Mouse (Mus musculus): ENCODE data around the gene Gm5741. TPM values are rescaled to one million over a fixed set of nuclear protein-coding genes. Genes with fewer than 3 reads are reported as not detected.
A peak's percentile ranks its signal among the peaks of the same experiment; 100 is the strongest.

The Gm5741 gene
- polyA plus RNA-seq, 1 experiment from 2014 or later, result 0.86 TPM

DNA sequence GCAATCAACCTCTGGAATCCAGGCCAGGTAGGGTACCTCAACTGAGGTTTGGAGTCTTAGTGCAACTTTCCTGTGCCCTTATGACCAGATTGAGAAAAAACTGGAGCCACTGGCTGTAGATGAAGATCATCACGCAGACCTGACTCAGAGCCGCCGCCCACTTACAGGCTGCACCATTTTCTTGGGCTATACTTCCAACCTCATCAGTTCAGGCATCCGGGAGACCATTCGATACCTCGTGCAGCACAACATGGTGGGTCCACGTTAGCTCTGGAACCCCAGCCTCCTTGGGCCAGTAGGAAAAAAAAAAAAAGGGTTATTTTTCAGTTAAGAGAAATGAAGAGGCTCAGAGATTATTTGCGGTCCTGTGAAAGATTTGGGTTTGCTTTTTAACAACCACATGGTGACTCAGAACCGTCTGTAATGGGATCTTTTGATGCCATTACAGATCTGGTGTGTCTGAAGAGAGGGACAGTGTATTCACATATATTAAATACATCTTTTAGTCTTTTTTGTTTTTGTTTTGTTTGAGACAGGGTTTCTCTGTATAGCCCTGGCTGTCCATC lies 4.7 kb upstream of the Gm5741 start:
- peaks cover 14% of the 10 kb centered on the region; the same call in 1 of the 2 replicates for H3K4me1 ChIP-seq
- no peak for ATAC-seq (ENCODE audit: insufficient read depth, low FRiP score, low read depth)
- H3K9ac ChIP-seq, result peak overlapping the region; percentile 89; the same call in 1 of the 2 replicates
- H3K27me3 ChIP-seq (replicated peaks), result no peaks in the 10 kb centered on the region
- peaks cover 35% of the 10 kb centered on the region for H3K36me3 ChIP-seq
- 35% methylated on average over 9 of the region's 9 CpGs for WGBS
- peak overlapping the region; percentile 98 for H3K4me3 ChIP-seq (replicated peaks)
- H3K27ac ChIP-seq, result peak overlapping the region; percentile 99
- peak overlapping the region; percentile 88 for H3K4me2 ChIP-seq
- H3K9me3 ChIP-seq, result no peaks in the 10 kb centered on the region

DNA sequence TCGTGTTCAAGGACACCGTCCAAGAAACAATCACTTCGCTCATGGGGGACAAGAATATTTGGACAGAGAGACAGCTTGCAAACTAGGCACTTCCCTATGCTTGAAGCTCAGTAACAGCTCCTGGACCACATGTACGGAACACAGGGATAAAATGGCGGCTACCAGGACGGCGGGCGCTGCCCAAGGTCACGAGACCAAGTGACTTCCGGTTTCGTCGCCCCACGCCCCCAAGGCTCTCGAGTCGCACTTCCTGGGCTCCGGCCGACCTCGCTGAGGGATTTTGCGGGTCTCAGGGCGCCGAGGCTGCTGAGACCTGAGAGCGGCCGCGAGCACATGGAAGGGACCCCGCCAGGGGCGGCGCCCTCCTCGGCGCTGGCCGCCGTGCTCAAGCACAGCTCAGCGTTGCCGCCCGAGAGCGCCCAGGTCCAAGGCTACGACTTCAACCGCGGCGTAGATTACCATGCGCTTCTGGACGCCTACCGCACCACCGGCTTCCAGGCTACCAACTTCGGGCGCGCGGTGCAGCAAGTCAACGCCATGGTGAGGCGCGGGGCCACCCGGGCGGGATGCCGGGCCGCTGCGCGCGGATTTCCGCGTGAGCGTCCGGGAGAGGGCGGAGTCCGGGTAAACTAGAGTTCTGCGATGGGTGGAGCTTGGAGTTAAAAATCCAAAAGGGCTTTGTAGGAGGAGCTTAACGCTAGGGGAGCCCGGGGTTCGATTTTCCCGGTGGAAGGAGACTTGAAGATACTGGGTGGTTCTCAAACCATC lies 3.9 kb upstream of the Gm5741 start, which contains the start of gene Dhps:
Dhps (plus strand) TSS at position 244 of the 768 bp plus-strand sequence.
- peak; percentile 89 for ATAC-seq (ENCODE audit: insufficient read depth, low FRiP score, low read depth)
- Histone ChIP-seq H3K9ac (peak within 1 kb of the TSS; percentile 89), H3K9me3 (no peaks in the 10 kb centered on the region), H3K4me3 (replicated peaks) (peak within 1 kb of the TSS; percentile 98), H3K27ac (peak within 1 kb of the TSS; percentile 99), H3K27me3 (replicated peaks) (no peaks in the 10 kb centered on the region), H3K4me1 (peaks cover 14% of the 10 kb centered on the region; the same call in 1 of the 2 replicates), H3K36me3 (peaks cover 34% of the 10 kb centered on the region), H3K4me2 (peak within 1 kb of the TSS; percentile 88)
- under 1% methylated on average over 68 of the region's 68 CpGs for WGBS

GRCm38 (mm10) chr8:85071041-85071440 lies 3.3 kb upstream of the Gm5741 start:
- peaks cover 29% of the 10 kb centered on the region for H3K36me3 ChIP-seq
- no peak for ATAC-seq (ENCODE audit: insufficient read depth, low FRiP score, low read depth)
- peaks cover 14% of the 10 kb centered on the region; the same call in 1 of the 2 replicates for H3K4me1 ChIP-seq
- no peak overlapping the region for H3K9ac ChIP-seq
- peak overlapping the region; percentile 98 for H3K4me3 ChIP-seq (replicated peaks)
- peak overlapping the region; percentile 99; the same call in 1 of the 2 replicates for H3K27ac ChIP-seq
- no peaks in the 10 kb centered on the region for H3K27me3 ChIP-seq (replicated peaks)
- WGBS, result 81% methylated on average over 5 of the region's 5 CpGs
- H3K9me3 ChIP-seq, result no peaks in the 10 kb centered on the region
- peak overlapping the region; percentile 88 for H3K4me2 ChIP-seq

GRCm38 (mm10) chr8:85067155-85067554 lies 627 bp downstream of the Gm5741 start:
- no peaks in the 10 kb centered on the region for H3K9me3 ChIP-seq
- H3K4me2 ChIP-seq, result no peak overlapping the region
- H3K4me1 ChIP-seq, result peaks cover 5% of the 10 kb centered on the region; the same call in 1 of the 2 replicates
- H3K4me3 ChIP-seq (replicated peaks), result no peak overlapping the region
- H3K27ac ChIP-seq, result no peak overlapping the region
- no peaks in the 10 kb centered on the region for H3K27me3 ChIP-seq (replicated peaks)
- no peak for ATAC-seq (ENCODE audit: insufficient read depth, low FRiP score, low read depth)
- WGBS, result 92% methylated on average over 2 of the region's 2 CpGs
- H3K9ac ChIP-seq, result no peak overlapping the region
- H3K36me3 ChIP-seq, result no peaks in the 10 kb centered on the region

GRCm38 (mm10) chr8:85065213-85065612 lies 2.6 kb downstream of the Gm5741 start:
- ATAC-seq (ENCODE audit: insufficient read depth, low FRiP score, low read depth), result peak; percentile 25; the same call in 1 of the 2 replicates
- Histone ChIP-seq H3K4me1 (peaks cover 9% of the 10 kb centered on the region; the same call in 1 of the 2 replicates), H3K27me3 (replicated peaks) (no peaks in the 10 kb centered on the region), H3K9me3 (no peaks in the 10 kb centered on the region), H3K4me2 (no peak overlapping the region), H3K4me3 (replicated peaks) (no peak overlapping the region), H3K36me3 (no peaks in the 10 kb centered on the region), H3K27ac (no peak overlapping the region), H3K9ac (no peak overlapping the region)
- 23% methylated on average over 2 of the region's 2 CpGs for WGBS

DNA sequence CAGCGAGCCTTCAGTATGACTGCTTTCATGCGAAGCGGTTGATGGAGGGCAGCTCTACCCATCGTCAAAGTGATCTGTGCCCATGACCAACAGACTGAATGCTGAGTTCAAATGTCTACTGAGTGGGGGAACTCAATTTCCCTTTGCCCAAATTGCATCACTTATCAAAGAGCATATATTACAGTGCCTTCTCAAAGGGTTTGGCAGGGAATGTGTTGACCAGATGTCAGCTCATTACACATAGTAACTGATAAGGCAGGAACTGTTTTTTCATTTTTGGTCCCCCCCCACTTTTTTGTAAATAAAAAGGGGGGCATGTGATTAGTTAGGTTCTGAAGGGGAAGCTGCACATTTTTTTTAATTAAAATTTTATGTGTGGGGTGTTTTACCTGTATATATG lies 5.2 kb downstream of the Gm5741 start:
- Histone ChIP-seq H3K27ac (no peak overlapping the region), H3K9me3 (no peaks in the 10 kb centered on the region), H3K4me2 (no peak overlapping the region), H3K4me3 (replicated peaks) (no peak overlapping the region), H3K9ac (no peak overlapping the region), H3K36me3 (no peaks in the 10 kb centered on the region), H3K4me1 (peaks cover 9% of the 10 kb centered on the region; the same call in 1 of the 2 replicates), H3K27me3 (replicated peaks) (no peaks in the 10 kb centered on the region)
- 95% methylated on average over 4 of the region's 4 CpGs for WGBS
- ATAC-seq (ENCODE audit: insufficient read depth, low FRiP score, low read depth), result no peak

GRCm38 (mm10) chr8:85059879-85060616 lies 7.7 kb downstream of the Gm5741 start, which contains the start of gene Fbxw9:
Gene Fbxw9, plus strand, starts transcription at chr8:85060055.
- ATAC-seq (ENCODE audit: insufficient read depth, low FRiP score, low read depth), result peak; percentile 87
- Histone ChIP-seq H3K4me3 (replicated peaks) (peak within 1 kb of the TSS; percentile 92), H3K9me3 (no peaks in the 10 kb centered on the region), H3K4me2 (peak within 1 kb of the TSS; percentile 96), H3K4me1 (peaks cover 9% of the 10 kb centered on the region; the same call in 1 of the 2 replicates), H3K27me3 (replicated peaks) (no peaks in the 10 kb centered on the region), H3K9ac (peak within 1 kb of the TSS; percentile 61), H3K36me3 (peaks cover 13% of the 10 kb centered on the region), H3K27ac (0 out of 2 replicates have a peak within 1 kb of the TSS, but pooled peaks have one; percentile 31)
- WGBS, result under 1% methylated on average over 53 of the region's 53 CpGs

- Histone ChIP-seq H3K36me3 (peaks cover 40% of the 10 kb centered on the region), H3K27me3 (replicated peaks) (no peaks in the 10 kb centered on the region), H3K4me1 (peaks cover 9% of the 10 kb centered on the region; the same call in 1 of the 2 replicates), H3K4me3 (replicated peaks) (no peak overlapping the region), H3K9ac (no peak overlapping the region), H3K27ac (no peak overlapping the region), H3K4me2 (no peak overlapping the region), H3K9me3 (no peaks in the 10 kb centered on the region)
- no peak for ATAC-seq (ENCODE audit: insufficient read depth, low FRiP score, low read depth)
- 81% methylated on average over 7 of the region's 7 CpGs for WGBS
These were observed 10.4 kb downstream of the Gm5741 start for GRCm38 (mm10) chr8:85057367-85057766.

DNA sequence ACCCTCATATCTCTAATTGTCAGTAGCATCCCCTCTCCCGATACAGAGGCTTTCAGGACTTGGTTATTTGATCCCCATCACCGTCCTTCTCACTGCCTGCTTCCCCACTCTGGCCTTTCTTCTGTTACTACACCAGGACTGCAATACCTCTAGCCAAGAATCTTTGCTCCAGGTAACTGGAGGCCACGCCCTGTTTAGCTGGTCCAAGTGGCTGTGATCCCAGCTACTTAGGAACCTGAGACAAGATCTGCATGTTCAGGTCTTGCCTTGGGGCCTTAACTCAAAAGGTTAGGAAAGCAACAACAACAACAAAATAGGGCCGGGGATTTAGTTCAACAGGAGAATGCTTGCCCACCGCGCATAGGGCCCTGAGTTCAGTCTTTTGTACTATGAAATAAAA lies 24.2 kb downstream of the Gm5741 start:
- H3K27me3 ChIP-seq (replicated peaks), result no peaks in the 10 kb centered on the region
- H3K27ac ChIP-seq, result no peak overlapping the region
- no peak overlapping the region for H3K4me2 ChIP-seq
- no peak overlapping the region for H3K4me3 ChIP-seq (replicated peaks)
- ATAC-seq (ENCODE audit: insufficient read depth, low FRiP score, low read depth), result no peak
- H3K9ac ChIP-seq, result no peak overlapping the region
- H3K9me3 ChIP-seq, result no peaks in the 10 kb centered on the region
- peaks cover 75% of the 10 kb centered on the region for H3K36me3 ChIP-seq
- 88% methylated on average over 6 of the region's 6 CpGs for WGBS
- peaks cover 13% of the 10 kb centered on the region; the same call in 1 of the 2 replicates for H3K4me1 ChIP-seq

- Histone ChIP-seq H3K4me2 (peak overlapping the region; percentile 79), H3K4me1 (peaks cover 23% of the 10 kb centered on the region), H3K9ac (peak overlapping the region; percentile 87), H3K4me3 (replicated peaks) (peak overlapping the region; percentile 77), H3K27ac (peak overlapping the region; percentile 100), H3K36me3 (peaks cover 21% of the 10 kb centered on the region), H3K9me3 (no peaks in the 10 kb centered on the region), H3K27me3 (replicated peaks) (no peaks in the 10 kb centered on the region)
- ATAC-seq (ENCODE audit: insufficient read depth, low FRiP score, low read depth), result peak; percentile 9; the same call in 1 of the 2 replicates
- under 1% methylated on average over 51 of the region's 57 CpGs for WGBS
These were observed 29.9 kb downstream of the Gm5741 start for GRCm38 (mm10) chr8:85037681-85038531.

DNA sequence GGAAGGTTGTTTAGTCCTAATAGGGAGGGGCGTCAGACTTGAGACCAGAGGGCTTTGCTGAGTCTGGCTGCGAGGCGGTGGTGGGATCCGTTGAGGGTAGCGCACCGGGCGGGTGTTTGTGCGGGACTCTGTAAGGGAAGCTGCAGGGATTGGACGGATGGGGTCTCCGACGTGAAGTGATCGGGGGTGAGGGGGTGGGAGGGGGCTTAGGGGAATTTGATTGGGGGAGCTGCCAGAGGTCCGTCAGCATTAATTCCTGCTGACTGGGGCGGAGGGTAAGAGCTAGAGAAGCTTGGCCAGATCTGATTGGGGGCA lies 30.5 kb downstream of the Gm5741 start:
- Histone ChIP-seq H3K27me3 (replicated peaks) (no peaks in the 10 kb centered on the region), H3K4me3 (replicated peaks) (peak overlapping the region; percentile 77), H3K9ac (peak overlapping the region; percentile 87), H3K27ac (peak overlapping the region; percentile 100), H3K4me2 (peak overlapping the region; percentile 79), H3K36me3 (peaks cover 26% of the 10 kb centered on the region), H3K9me3 (no peaks in the 10 kb centered on the region), H3K4me1 (peaks cover 23% of the 10 kb centered on the region)
- peak; percentile 15 for ATAC-seq (ENCODE audit: insufficient read depth, low FRiP score, low read depth)
- 0% methylated on average over 14 of the region's 14 CpGs for WGBS
